Mouse (Mus musculus) stomach, postnatal 0 days (tissue): ENCODE measurements at regions not wholly inside any gene's neighbourhood (a gene's known extent, or its start where the extent isn't known, plus 50 kb on each side); places are given as distances from the start of the nearest gene placed in this dataset.

Experiments used
- ATAC-seq: fragments of 200-750 bp; cut with Nextera tagmentation; 2 replicates; pipeline ENCODE4 v1.8.0; 2017; ENCODE audit not compliant: low FRiP score, low TSS enrichment
- DNase-seq: peaks from one replicate; pipeline ENCODE4 v3.0.0-alpha.2; 2016; ENCODE audit warnings: low spot score
- H3K27ac ChIP-seq: fragments of 300-500 bp; sonication (generic); replicated peaks from 2 replicates; pipeline ENCODE4 v1.5.1; 2014; ENCODE audit warnings: mild to moderate bottlenecking, control low read depth
- H3K27me3 ChIP-seq: fragments of 300-500 bp; sonication (generic); 2 replicates; pipeline ENCODE4 v1.6.1; 2014; ENCODE audit warnings: low read length; ENCODE audit not compliant: control insufficient read depth, insufficient read depth
- H3K36me3 ChIP-seq: fragments of 300-500 bp; sonication (generic); 2 replicates; pipeline ENCODE4 v1.6.1; 2014; ENCODE audit warnings: low read length, mixed read lengths; ENCODE audit not compliant: control insufficient read depth, insufficient read depth
- H3K4me1 ChIP-seq: fragments of 300-500 bp; sonication (generic); replicated peaks from 2 replicates; pipeline ENCODE4 v1.6.1; 2014; ENCODE audit warnings: antibody characterized with exemption; ENCODE audit not compliant: control insufficient read depth, insufficient read depth
- H3K4me2 ChIP-seq: fragments of 300-500 bp; sonication (generic); replicated peaks from 2 replicates; pipeline ENCODE4 v1.6.1; 2014; ENCODE audit warnings: low read depth, mild to moderate bottlenecking, control low read depth, moderate library complexity
- H3K4me3 ChIP-seq: fragments of 300-500 bp; sonication (generic); 2 replicates; pipeline ENCODE4 v1.5.1; 2014; ENCODE audit warnings: low read depth, low read length, control low read depth
- H3K9ac ChIP-seq: fragments of 300-500 bp; sonication (generic); 2 replicates; pipeline ENCODE4 v1.6.1; 2014; ENCODE audit warnings: mild to moderate bottlenecking, low read length, control low read depth, mixed read lengths
- H3K9me3 ChIP-seq: fragments of 300-500 bp; sonication (generic); 2 replicates; pipeline ENCODE4 v1.6.1; 2016; ENCODE audit warnings: low read length; ENCODE audit not compliant: control insufficient read depth
- CTCF ChIP-seq: IDR thresholded peaks from 2 replicates; pipeline ENCODE4 v1.5.1; 2016; ENCODE audit warnings: antibody characterized with exemption, low read depth, mild to moderate bottlenecking, moderate library complexity
- EP300 ChIP-seq: optimal IDR thresholded peaks from 2 replicates; pipeline ENCODE3; 2016; ENCODE audit warnings: antibody characterized with exemption
- WGBS: fragments of 180-500 bp; shearing (Covaris S2); extraction: QIAGEN DNeasy Blood & Tissue Kit; methylation state at CpG from one replicate; pipeline ENCODE4 v1.1.7; 2014; 5-methylcytosine and 5-hydroxymethylcytosine counted together

DNA sequence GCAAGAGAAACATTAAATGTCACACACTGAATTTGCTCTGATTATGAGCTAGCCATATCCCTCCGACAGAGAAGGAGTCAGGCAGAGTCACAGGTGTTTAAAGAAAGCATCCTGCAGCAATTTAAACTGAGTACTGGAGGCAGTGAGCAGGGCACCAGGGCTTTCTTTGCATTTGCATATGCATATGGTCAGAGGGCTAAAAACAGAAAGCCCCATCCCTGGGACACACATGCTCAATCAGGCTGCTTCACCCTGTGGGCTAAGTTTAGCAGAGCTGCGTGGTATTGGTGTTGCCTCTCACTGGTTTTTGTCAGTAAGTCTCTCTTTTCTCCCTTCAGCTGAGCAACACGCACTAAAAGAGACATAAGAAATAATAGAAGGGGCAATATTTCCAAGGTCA lies 289.9 kb upstream of the Rps6ka3 start:
- Histone ChIP-seq H3K4me1 (no peaks in the 10 kb centered on the region), H3K27me3 (no peaks in the 10 kb centered on the region), H3K9me3 (no peaks in the 10 kb centered on the region), H3K27ac (no peak overlapping the region), H3K4me2 (no peak overlapping the region), H3K36me3 (no peaks in the 10 kb centered on the region), H3K9ac (no peak overlapping the region), H3K4me3 (no peak overlapping the region)
- ATAC-seq (no peak), DNase-seq (no peak)
- 62% methylated on average over 3 of the region's 3 CpGs for WGBS
- TF ChIP-seq EP300 = no peak
- TF ChIP-seq CTCF = no peak

DNA sequence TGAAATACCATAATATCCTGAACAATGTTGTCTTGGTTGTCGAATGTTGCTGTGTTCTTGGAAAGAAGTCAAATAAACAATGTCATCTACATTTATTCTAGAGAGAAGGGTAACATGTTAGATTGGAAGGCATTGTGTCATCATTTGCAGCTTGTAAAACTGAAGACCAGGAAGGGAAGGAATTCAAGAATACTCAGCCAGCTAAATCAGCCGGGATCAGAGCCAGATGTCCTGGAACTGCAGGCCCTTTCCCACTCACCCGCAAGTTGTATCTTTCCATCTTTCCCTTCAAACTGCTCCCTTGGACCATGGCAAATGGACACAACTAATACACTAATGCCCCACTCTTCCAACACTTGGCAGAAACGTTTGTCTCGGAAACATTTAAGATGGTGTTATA lies 288.7 kb upstream of the Rps6ka3 start:
- no peaks in the 10 kb centered on the region for H3K36me3 ChIP-seq
- DNase-seq (no peak), ATAC-seq (no peak)
- 38% methylated on average over 5 of the region's 5 CpGs for WGBS
- no peaks in the 10 kb centered on the region for H3K4me1 ChIP-seq
- no peak overlapping the region for H3K4me2 ChIP-seq
- H3K27me3 ChIP-seq = no peaks in the 10 kb centered on the region
- H3K4me3 ChIP-seq = no peak overlapping the region
- H3K27ac ChIP-seq = no peak overlapping the region
- no peak for TF ChIP-seq EP300
- TF ChIP-seq CTCF = no peak
- no peaks in the 10 kb centered on the region for H3K9me3 ChIP-seq
- H3K9ac ChIP-seq = no peak overlapping the region

DNA sequence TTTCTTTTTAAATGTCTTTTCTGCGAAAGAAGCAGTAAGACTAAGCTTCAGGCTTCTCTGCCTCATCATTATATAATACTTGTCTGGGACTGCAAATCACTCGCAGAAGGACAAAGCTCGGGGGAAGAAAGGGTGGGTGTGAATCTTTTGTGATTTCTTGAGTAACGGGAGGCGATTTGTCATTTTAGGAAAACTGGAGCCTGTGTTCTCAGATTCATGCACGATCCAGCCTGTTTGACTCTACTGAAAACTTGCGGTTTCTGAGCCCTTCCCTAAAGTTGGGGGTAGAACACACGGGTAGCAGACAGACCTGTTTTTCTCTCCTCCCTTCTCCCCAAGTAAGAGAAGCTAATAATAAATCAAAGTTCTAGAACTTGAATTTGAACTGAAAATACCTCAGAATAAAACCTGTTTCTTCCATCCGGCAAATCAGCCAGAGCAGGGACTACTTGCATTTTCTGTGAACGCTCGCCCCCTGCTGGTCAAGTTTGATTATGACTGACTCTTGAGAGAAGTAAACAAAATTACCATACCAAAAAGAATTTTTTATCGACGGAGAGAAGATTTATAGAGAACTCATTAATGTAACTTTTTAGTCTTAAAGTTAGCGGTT lies 288.2 kb upstream of the Rps6ka3 start:
- ATAC-seq (no peak), DNase-seq (peak; percentile 68)
- no peak overlapping the region for H3K4me3 ChIP-seq
- H3K9ac ChIP-seq = no peak overlapping the region
- no peaks in the 10 kb centered on the region for H3K36me3 ChIP-seq
- 23% methylated on average over 14 of the region's 14 CpGs for WGBS
- H3K27me3 ChIP-seq = no peaks in the 10 kb centered on the region
- no peaks in the 10 kb centered on the region for H3K4me1 ChIP-seq
- H3K27ac ChIP-seq = no peak overlapping the region
- TF ChIP-seq EP300 = no peak
- peak; percentile 72 for TF ChIP-seq CTCF
- 0 out of 2 replicates have a peak overlapping the region, but pooled peaks have one; percentile 11 for H3K4me2 ChIP-seq
- no peaks in the 10 kb centered on the region for H3K9me3 ChIP-seq

DNA sequence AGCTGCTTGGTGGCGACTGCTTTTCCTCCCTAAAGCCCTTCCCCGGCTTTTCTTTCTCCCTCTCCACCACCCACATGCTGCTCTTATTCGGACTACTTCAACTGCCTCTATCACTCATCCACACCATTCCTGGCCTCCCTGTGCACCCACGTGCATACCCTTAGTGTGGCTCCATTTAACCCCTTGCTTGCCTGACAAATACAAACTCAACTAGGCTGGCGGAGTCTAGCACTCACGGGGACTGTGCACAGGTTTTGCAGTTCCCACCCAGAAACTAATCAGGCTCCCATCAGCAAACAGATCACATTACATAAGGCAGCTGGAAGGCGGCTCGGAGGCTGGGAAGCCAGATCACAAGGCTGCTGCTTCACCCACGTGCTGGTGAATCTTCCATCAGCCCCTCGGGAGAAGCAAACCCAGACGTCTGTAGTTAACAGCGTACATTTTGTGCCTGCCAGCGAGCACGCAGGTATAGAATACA lies 287.0 kb upstream of the Rps6ka3 start:
- Histone ChIP-seq H3K27ac (no peak overlapping the region), H3K4me3 (no peak overlapping the region), H3K9me3 (no peaks in the 10 kb centered on the region), H3K27me3 (no peaks in the 10 kb centered on the region), H3K36me3 (no peaks in the 10 kb centered on the region), H3K9ac (no peak overlapping the region), H3K4me2 (0 out of 2 replicates have a peak overlapping the region, but pooled peaks have one; percentile 5), H3K4me1 (no peaks in the 10 kb centered on the region)
- ATAC-seq = no peak
- 13% methylated on average over 14 of the region's 14 CpGs for WGBS
- DNase-seq = peak; percentile 12
- no peak for TF ChIP-seq CTCF
- TF ChIP-seq EP300 = no peak

DNA sequence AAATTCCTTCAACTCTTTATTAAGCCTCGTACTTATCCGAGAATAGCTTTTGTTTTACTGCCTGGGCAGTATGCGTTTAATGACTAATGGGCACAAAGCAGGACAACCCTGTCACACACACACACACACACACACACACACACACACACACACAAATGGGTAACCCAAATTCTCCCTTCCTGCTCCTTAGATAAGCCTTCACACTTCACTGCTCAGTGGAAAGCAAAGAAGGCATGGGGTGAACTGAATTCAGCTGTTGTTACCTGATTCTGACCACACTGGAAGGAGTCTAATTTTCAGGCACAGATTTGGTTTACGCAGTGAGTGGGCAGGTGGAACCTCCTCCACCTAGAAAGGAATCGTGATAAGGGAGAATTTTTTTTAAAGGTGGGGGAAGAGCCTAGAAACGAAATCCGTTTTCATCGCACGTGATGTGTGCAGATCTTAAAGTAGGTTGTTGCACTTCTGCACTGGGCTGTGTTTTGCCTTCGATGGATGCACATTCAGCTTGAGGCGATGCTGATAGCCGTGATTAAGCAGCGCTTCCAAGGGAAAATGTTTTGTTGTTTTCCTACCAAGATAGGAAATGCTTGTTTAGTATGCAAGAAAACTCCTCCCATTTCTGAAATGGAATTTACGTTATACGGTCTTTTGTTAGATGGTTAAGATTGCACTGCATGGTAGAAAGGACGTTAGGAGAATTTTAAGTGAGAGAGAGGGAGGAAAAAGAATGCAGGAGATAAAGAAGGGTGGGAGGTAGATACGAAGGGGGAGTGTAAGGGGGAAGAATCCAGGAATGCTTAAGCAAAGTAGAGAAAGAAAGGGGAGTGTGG lies 286.2 kb upstream of the Rps6ka3 start:
- WGBS = 34% methylated on average over 17 of the region's 17 CpGs

More for the DNA sequence above, 286.2 kb upstream of the Rps6ka3 start:
- DNase-seq = no peak
- TF ChIP-seq CTCF (no peak), EP300 (no peak)
- H3K4me3 ChIP-seq = no peak overlapping the region
- H3K9me3 ChIP-seq = no peaks in the 10 kb centered on the region
- no peaks in the 10 kb centered on the region for H3K27me3 ChIP-seq
- ATAC-seq = no peak
- H3K36me3 ChIP-seq = no peaks in the 10 kb centered on the region
- no peak overlapping the region for H3K9ac ChIP-seq
- no peaks in the 10 kb centered on the region for H3K4me1 ChIP-seq
- H3K4me2 ChIP-seq = no peak overlapping the region
- H3K27ac ChIP-seq = no peak overlapping the region
